Mouse (Mus musculus): ENCODE measurements around the gene Cyp2d10.
"Not testable (repeated sequence)": the region's sequence is repeated elsewhere in the genome, so short reads cannot be mapped to it uniquely, and the experiment has no call there.

Cyp2d10 gene

GRCm38 (mm10) chr15:82395955-82396354 is 11.0 kb downstream of the Cyp2d10 start:
- DNase-seq (ENCODE audit: low read depth): not testable (repeated sequence)

- DNase-seq (ENCODE audit: low read depth): not testable (repeated sequence)
These were observed 13.1 kb downstream of the Cyp2d10 start, which contains the start of gene Cyp2d11 for GRCm38 (mm10) chr15:82393922-82394321. Cyp2d11 (minus strand) TSS chr15:82394022.

GRCm38 (mm10) chr15:82389916-82390315 is 17.1 kb downstream of the Cyp2d10 start:
- not testable (repeated sequence) for DNase-seq (ENCODE audit: low read depth)

DNA sequence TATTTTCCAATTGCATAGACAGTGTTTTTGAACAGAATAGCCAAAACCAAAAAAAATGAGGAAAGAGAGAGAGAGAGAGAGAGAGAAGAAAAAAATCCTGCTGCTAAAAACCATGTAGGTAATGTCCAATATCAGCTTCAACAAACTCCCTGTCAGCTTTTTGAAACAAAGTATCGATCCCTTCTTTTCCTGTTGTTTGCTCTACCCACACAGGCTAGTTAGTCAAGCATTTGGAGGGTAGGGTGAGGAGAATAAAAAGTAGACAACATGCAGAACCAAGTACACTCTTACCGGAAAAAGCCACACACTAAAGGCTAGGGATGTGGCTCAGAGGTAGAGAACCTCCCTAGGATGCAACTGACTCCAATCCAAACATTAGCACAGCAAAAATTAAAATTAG is 21.3 kb downstream of the Cyp2d10 start:
- DNase-seq (ENCODE audit: low read depth): no peak

DNA sequence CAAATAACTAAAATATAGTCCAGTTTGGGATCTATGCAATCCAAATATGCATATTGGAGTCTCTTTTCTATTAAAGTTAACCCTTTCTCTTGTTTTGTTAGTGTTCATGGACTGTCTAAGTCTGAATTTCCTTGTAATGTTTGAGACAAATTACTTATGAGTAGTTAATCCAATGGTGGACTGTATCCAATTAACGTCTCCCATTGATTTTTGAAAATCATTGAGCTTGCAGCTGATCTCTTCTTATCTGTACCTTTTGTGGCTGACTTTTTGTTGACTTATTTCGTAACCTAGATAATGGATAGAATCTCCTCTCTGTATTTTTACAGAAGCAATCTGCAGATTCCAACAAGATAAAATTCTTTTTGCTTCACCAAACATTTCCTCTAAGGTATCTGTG is 24.6 kb downstream of the Cyp2d10 start:
- DNase-seq (ENCODE audit: low read depth): no peak

GRCm38 (mm10) chr15:82380714-82381062 is 26.3 kb downstream of the Cyp2d10 start:
- DNase-seq (ENCODE audit: low read depth): no peak

- DNase-seq (ENCODE audit: low read depth): no peak
These were observed 26.9 kb downstream of the Cyp2d10 start, which contains the start of gene Cyp2d22 for GRCm38 (mm10) chr15:82379871-82380713. Cyp2d22 (minus strand) TSS chr15:82380260.

DNA sequence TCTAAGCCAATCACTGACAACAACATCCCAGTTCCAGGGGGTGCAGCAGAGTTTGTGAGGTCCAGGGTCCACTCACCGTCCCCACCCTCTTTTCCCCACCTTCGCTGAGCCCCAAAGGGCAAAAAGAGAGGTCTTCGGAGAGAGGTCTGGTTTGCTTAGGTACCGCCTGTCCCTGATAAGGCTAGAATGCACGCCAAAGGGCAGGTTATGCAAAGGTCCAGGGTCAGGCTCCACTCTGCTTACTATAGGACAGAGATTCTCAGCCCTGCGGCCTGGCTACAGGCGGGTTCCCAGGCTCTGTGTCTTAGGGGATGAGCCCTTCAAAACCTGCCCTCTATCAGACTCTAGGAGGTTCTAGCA is 27.5 kb downstream of the Cyp2d10 start:
- no peak for DNase-seq (ENCODE audit: low read depth)

DNA sequence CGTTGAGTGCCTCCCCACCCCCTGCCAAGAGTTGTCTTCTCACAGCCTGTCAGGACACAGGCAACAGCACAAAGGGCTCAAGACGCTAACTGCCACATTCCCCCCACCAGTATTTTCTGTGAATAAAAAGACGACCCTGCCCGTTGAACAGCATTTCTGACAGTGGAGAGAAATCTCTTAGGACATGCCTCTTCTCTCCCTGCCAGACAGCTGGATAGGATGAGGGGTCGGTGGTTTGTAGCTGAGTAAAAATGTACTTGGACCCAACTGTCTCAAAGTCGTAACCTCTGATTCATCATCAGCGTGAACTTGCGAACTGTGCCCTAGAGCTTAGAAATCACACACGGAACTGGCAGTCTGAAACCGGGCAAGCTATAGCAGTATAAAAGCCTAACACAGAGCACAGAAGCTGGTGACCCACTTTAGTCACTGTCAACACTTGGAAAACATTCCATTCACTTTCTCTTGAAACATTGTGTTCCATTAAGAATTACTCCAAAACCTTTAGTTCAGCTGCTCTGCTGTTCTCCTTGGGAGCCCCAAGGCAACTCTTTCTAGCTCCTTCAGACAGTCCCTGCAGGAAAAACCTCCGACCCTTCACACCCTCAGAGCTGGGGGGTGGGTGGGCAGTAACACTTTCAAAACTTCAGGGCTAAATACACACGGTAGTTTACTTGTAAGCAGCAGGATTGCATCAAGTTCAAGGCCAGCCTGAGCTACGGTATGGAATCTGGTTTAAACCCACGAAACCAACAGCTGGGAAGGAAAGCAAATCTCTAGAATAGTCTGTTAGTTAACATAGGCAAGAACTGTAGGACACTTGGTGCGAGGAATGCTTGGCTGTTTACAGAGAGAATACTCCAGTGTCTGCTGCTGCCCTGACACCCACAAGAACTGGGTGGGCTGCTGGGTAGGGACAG is 28.5 kb downstream of the Cyp2d10 start:
- DNase-seq (ENCODE audit: low read depth): no peak

DNA sequence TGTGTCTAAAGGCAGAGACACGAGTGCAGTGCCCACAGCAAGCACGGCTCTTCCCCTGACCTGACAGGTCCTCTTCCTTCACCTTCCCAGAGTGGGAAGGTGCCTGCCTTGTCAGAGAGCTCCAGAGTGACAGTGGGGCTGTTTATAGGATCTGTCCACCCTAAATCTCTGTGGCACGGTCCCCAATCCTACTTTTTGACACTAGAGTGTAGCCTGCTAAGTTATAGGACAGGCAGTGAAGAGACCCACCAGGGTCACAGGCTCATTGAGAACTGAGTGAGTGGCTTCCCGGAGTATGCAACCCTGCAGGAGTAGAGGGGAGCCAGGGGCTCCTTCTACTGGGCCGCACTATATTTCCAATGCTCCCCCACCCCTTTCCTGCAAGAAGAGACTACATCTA is 29.3 kb downstream of the Cyp2d10 start:
- no peak for DNase-seq (ENCODE audit: low read depth)

DNA sequence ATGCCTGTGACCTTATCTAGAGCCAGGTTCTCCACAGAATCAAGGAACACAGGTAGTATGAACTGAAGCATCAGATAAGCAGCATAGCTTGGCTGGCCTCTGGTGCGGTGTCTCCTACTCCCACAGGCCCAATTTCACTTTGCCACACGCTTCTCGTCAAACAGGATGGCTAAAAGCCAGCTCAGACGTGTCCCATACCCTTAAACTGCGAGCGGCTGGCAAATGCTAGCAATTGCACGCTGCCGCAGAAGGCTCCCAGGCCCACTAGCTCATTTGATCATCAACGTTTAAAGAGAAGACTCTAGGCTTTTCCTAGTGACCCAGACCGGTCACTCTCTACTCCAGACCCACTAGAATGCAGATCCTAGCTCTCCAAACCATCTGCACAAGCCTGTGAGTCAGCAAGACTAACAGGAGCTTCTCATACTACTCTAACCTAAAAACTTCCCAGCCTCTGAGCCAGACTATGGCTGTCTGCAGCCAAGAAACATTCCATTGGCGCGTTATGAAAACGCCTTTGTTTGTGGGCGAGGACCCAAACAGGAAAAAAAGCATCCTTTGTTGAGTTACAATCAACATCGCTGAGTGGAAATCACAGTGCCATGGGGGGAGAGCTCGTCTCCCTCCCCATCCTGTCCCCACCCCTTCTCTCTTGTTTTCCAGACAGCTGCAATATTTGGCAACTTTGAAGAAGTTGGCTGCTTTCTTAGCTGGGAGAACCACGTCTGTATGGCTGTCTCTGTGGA is 30.4 kb downstream of the Cyp2d10 start:
- no peak for DNase-seq (ENCODE audit: low read depth)

- no peak for DNase-seq (ENCODE audit: low read depth)
These were observed 31.1 kb downstream of the Cyp2d10 start for GRCm38 (mm10) chr15:82375855-82376254.

DNA sequence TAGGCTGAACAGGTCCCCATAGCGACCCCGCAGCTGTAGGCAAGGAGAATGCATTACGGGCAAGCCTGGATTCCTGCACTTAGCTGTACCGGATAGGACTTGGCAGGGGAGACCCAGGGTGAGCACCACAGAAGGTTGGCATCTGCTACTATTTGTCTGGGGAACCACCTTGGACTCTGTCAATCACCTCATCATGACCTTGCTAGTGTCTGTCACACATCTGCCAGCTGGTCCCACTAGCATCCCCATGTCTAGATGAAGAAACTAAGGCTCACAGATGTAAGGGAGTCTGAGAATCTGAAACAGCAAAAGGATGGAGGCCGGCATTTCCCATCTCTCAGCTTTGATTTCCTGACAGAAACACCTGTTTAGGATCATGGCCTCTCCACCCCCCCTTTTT is 32.6 kb downstream of the Cyp2d10 start:
- DNase-seq (ENCODE audit: low read depth): no peak

- DNase-seq (ENCODE audit: low read depth): no peak
These were observed 34.0 kb downstream of the Cyp2d10 start for GRCm38 (mm10) chr15:82372991-82373390.

- DNase-seq (ENCODE audit: low read depth): no peak
These were observed 34.5 kb downstream of the Cyp2d10 start for GRCm38 (mm10) chr15:82372446-82372845.

DNA sequence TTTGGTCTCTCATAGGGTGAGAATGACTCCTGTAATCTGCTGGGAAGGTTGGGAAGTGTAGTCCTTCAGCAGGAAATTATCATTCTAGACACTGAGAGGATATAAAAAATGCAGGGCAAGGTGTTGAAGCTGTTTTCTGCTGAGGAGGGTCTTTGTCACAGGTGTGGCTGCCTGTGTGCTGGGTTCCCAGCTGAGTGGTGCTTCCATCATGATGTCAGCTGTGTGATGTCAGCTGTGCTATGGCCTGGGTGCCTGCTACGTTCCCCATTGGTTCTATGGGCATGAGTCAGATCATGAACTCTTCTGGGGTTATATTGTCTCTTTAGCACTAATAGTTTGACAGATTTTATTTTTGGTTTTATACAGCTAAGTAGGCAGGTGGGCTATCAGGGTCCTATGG is 38.1 kb downstream of the Cyp2d10 start:
- no peak for DNase-seq (ENCODE audit: low read depth)

DNA sequence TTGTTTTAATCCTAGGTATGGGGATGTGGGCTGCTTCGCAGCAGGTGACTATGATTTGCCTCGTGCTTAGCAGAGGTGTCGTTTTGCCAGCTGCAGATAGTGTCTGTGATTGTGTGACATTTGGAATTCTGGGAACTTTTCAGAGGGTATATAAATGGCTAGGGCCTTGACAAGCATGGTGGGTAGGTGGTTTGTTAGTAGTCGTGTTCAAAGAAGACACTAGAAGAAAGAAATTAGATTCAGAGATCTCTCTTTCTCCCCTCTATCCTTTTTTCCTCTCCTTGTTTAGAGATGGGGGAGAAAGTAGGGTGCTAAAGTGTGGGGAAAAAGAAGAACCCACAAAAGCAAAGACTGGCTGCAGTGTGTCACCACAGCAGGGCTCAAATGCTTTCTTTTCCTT is 38.8 kb downstream of the Cyp2d10 start:
- DNase-seq (ENCODE audit: low read depth): no peak

GRCm38 (mm10) chr15:82364561-82364960 is 42.4 kb downstream of the Cyp2d10 start:
- not testable (repeated sequence) for DNase-seq (ENCODE audit: low read depth)

- DNase-seq (ENCODE audit: low read depth): not testable (repeated sequence)
These were observed 43.2 kb downstream of the Cyp2d10 start for GRCm38 (mm10) chr15:82363801-82364200.

DNA sequence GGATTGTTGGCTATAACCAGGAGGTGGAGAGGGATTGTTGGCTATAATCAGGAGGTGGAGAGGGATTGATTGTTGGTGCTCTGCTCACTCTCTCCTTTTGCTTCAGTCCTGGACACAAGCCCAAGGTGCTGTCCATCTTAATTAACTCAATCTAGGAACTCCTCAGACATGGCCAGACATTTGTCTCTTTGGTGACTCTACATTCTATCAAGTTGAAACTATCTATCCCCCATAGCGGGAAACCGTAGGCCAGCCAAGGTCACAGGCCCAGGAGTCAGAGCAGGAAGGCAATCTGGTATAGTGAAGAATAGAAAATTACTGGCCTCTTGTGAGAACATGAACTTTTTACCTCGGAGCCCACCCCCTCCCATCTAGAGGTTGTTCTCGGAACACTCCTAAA is 44.8 kb downstream of the Cyp2d10 start:
- no peak for DNase-seq (ENCODE audit: low read depth)

- DNase-seq (ENCODE audit: low read depth): no peak
These were observed 45.5 kb downstream of the Cyp2d10 start for GRCm38 (mm10) chr15:82361459-82362018.

All from c-Kit-positive CD71-negative TER-119-negative erythroid progenitor cells, embryonic 14.5 days (primary cell).